Mouse (Mus musculus): Measurements from ENCODE around the gene Clec16a.

The Clec16a gene

DNA sequence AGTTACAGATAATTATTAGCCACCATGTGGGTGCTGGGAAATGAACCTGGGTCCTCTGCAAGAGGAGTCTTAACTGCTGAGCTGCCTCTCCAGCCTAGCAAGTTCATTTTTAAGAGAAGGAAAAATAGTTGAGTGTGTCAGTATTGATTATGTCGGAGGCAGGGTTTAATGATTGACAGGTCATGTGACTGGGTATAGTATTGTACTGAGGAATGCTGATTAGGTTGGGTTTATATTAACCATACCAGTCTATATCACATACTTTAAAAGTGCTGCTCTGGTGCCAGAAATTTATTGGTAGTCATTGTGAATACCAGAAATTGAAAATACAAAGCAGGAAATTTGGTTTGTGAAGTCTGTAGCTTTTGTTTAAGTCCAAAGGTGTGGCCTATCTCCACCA is 130.5 kb downstream of the Clec16a start:
- DNase-seq (ENCODE audit: low read depth, low spot score), result no peak

GRCm38 (mm10) chr16:10676461-10677066 is 131.4 kb downstream of the Clec16a start:
- no peak for DNase-seq (ENCODE audit: low read depth, low spot score)

GRCm38 (mm10) chr16:10682521-10682920 is 137.4 kb downstream of the Clec16a start:
- no peak for DNase-seq (ENCODE audit: low read depth, low spot score)

DNA sequence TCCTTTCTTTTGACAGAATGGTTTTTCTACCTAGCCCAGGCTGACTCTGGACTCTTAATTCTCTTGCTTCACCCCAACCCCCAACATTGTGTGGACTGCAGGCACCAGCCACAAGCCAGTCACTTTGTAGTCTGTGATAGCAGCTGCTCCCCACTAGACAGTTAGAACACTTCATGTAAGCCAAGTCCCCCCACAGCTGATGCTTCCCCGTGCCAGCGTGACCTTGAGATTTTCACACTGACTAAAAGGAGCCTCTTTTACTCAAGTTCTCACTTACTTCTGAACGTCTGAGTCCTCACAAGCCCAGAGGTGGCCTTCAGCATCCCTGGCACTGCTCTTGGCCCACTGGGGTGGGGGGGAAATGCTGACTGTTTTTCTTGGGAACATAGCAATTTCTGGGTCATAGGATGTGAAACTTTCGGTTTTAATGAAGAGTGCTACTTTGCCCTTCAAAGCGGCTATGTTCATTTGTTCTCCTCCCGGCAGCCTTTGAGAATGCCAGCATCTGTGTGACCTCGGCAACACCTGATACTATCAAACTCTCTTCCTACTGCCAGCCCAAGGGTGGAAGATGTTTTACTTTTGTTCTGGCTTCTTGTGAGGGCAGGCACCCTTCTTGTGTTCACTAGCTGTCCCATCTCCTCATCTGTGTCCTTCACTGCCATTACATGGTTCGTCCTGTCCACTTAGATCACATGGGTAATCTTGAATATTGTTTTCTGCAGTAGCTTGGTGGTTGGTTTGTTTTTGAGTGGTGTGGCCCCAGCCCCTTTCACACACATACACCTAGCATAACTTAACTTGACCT is 138.3 kb downstream of the Clec16a start:
- no peak for DNase-seq (ENCODE audit: low read depth, low spot score)

GRCm38 (mm10) chr16:10689748-10690318 is 144.7 kb downstream of the Clec16a start:
- DNase-seq (ENCODE audit: low read depth, low spot score), result peak; percentile 30

GRCm38 (mm10) chr16:10690442-10690841 is 145.3 kb downstream of the Clec16a start:
- DNase-seq (ENCODE audit: low read depth, low spot score), result no peak

DNA sequence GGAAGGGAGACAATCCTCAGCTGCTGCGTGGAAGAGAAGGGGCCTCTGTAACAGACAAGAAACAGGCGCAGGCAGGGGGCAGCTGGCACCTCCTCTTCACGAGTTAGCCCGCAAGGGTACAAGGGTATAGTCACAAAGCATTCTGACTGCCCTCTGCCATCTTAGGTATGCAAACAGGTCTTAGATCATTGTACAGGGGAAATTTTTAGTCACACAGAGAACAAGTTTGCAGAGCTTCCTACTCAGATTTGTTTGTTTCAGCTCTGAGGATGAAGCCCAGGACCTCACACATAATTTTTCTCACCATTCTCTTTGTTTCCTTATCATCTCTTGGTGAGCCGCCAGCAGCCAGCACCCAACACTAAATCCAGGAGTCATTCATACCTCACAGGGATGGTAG is 146.6 kb downstream of the Clec16a start:
- DNase-seq (ENCODE audit: low read depth, low spot score), result no peak

- no peak for DNase-seq (ENCODE audit: low read depth, low spot score)
These were observed 147.7 kb downstream of the Clec16a start for GRCm38 (mm10) chr16:10692848-10693247.

GRCm38 (mm10) chr16:10693424-10693823 is 148.3 kb downstream of the Clec16a start:
- DNase-seq (ENCODE audit: low read depth, low spot score), result no peak

DNA sequence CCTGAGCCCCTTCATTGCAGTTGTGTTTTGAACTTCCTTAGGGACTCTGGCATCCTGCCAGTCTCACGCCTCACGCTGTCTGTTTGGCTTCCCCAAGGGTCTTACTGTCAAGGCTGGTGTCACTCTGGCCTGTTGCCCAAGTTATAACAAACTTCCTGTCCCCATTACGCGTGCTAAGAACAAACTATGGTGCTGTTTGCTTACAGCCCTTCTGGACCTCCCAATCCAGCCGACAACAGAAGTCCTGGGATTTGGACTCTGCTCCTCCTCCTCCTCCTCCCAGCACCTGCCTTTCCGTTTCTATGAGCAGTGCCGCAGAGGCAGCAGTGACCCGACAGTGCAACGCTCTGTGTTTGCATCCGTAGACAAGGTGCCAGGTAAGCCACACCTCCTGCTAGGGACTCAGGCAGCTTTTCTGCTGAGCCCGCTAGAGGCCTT is 149.3 kb downstream of the Clec16a start:
- no peak for DNase-seq (ENCODE audit: low read depth, low spot score)

- DNase-seq (ENCODE audit: low read depth, low spot score), result no peak
These were observed 152.9 kb downstream of the Clec16a start for GRCm38 (mm10) chr16:10697861-10698659.

GRCm38 (mm10) chr16:10699316-10699715 is 154.2 kb downstream of the Clec16a start:
- DNase-seq (ENCODE audit: low read depth, low spot score), result no peak

DNA sequence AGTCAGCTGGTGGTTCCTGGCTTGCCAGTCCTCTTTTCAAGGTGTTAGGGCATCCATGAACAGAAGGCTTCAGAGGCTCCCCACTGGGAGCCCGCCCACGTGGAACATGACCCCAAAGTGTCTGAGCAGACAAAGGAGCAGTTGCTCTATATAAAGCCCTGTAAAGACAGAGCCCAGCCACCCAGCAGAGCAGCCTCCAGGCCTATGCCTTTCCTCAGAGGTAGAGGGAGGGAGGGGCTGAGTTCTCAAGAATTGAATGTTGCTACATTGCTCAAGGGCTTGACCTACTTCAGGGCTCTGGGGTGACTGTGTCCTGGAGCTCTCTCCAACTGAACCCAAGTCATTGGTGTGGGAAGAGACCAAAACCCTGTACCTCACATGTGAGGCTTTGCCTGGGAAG is 155.0 kb downstream of the Clec16a start:
- no peak for DNase-seq (ENCODE audit: low read depth, low spot score)

GRCm38 (mm10) chr16:10702399-10702798 is 157.3 kb downstream of the Clec16a start:
- no peak for DNase-seq (ENCODE audit: low read depth, low spot score)

DNA sequence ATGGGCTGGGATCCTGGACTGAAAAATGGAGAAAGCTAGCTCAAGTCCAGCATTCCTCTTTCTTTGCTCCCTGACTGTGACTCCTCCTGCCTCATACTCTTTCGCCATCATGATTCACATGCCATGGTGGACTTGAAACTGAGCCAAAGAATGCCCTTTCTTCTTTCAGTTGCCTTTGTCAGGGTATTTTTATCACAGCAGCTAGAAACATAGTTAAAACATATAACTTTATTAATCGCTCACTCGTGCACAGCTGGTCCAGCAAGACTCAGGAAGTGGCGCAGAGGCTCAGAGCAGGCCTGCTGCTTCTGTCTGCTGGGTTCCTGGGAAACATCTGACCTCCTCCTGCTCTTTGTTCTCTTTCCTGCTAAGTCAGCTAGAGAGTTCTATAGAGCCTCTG is 158.8 kb downstream of the Clec16a start:
- DNase-seq (ENCODE audit: low read depth, low spot score), result no peak

DNA sequence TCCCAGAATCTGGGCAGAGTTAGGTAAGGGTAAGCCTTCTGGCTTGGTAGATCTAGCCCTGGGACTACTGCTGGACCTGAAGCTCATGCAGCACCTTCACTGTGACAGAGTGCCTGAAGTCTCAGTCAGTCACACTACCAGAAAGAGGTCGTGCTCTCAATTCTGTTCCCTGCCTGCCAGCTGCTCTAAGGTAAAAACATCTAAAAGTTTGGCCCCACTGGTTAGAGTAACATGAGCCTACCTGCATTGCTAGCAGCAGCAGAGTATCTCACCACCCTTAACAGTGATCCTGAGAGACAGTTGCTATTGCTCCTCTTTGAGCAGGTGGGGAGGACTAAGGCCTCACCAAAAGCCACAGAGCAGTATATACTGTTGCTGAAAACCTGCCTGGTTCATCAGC is 160.3 kb downstream of the Clec16a start:
- DNase-seq (ENCODE audit: low read depth, low spot score), result no peak

DNA sequence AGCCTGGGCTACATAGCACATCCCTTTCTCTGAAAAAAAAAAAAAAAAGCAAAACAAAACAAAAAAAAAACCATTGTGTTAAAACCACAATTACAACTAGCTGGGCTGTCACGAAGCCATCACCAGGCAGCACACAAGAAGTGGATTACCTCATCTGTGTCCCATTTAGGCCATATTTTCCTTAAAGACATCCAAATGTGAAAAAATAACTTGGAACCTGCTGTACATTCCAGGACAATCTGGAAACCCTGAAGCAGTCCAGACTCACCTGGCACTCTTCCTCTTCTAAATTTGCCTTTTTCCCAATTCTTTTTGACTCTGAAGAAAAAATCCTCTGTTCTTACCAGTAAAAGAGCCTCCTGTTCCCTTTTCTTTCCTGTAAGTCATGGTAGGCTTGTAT is 166.4 kb downstream of the Clec16a start:
- no peak for DNase-seq (ENCODE audit: low read depth, low spot score)

DNA sequence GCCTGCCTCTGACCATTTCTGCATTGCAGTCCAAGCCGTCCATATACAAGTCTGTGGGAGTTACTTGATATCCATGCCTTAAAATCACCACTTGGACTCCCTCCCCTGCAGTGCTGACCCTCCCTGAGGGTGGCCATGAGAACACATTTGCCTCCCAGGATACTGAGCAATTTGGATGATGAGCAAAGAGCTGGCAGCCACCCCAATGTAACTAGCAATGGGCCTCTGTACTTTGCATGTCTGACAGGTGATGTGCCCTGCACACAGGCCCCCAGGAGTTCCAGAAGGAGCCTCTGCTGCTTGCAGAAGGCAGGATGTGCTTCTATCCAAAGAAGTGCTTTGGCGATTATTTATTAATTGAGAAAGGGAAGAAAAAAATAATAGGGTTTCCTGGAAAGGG is 167.9 kb downstream of the Clec16a start:
- no peak for DNase-seq (ENCODE audit: low read depth, low spot score)

- DNase-seq (ENCODE audit: low read depth, low spot score), result peak; percentile 32
These were observed 168.5 kb downstream of the Clec16a start for GRCm38 (mm10) chr16:10713441-10714239.

GRCm38 (mm10) chr16:10715211-10715610 is 170.1 kb downstream of the Clec16a start:
- DNase-seq (ENCODE audit: low read depth, low spot score), result no peak

DNA sequence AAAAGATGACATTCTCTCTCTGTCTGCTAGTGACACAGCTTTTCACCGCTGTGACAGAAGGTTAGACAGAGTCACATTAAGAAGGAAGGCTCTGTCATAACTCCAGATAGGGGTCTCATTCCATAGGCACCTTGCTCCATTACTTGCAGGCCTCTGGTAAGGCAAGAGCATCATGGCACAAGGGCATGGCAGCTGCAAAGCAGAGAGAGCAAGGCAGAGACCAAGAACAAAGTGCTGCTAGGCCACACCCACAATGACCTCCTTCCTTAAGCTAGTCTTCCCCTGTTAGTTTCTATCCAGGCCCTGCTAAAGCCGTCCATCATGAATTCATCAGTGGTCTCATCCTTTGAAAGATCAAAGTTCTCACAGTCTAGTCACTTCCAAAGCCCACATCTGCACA is 170.5 kb downstream of the Clec16a start:
- no peak for DNase-seq (ENCODE audit: low read depth, low spot score)

All from skeletal muscle tissue, adult 2 months (tissue).